Mouse (Mus musculus) adrenal gland, postnatal 4 days (tissue): ENCODE results near the gene Akt3. TPM values are rescaled to one million over a fixed set of nuclear protein-coding genes. Genes with fewer than 3 reads are reported as not detected.

Experiments used
- DNase-seq, 2 experiments: peaks; one replicate each; pipeline ENCODE4 v3.0.0; 2021 to 2022; ENCODE audit warnings: low spot score in 2 of 2, mixed read lengths in 2 of 2
- total RNA-seq, 2 experiments: library from RNA; stranded (reverse); gene quantifications; 2 replicates each; pipeline ENCODE4 v1.2.3; 2021

Gene Akt3
- total RNA-seq, 2 experiments from 2014 or later, result 40.8 to 41.3 TPM

DNA sequence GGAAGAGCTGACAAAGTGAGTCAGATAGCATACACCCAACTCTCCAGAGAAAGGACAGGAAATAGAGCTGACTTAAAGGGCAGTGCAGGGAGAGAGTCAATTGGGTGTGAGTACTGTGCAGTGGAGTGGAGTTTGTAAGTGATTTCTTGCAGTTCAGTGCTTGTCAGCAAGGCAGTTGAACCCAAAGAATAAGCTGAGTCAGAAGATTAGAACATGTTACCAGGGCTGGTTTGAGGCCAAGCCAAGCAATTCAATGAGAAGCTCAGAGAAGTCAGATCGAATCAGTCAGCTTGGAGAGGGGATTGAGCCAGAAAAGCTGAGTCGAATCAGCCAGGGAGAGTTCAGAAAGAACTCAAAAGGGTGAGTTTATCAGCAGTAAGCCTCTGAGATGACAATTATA lies 196.2 kb downstream of the Akt3 start:
- DNase-seq, result no peak

DNA sequence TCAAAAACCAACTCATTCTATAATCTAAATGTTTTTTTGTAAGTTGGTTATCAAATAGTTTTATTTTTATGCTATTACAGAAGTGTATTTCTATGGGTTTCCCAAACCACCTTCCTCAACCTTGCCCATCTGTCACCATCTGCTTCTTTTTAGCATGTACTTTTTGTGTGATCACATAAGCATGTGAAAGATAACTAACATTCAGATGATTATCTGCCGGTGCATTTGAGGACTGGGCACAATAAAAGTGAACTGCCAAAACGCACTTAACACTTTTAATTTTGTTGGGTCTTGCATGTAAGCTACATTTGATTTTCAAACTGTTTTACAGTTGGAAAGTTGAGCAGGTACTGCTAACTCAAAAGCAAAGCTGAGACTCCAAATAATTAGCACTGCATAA lies 203.1 kb downstream of the Akt3 start:
- DNase-seq, result no peak

DNA sequence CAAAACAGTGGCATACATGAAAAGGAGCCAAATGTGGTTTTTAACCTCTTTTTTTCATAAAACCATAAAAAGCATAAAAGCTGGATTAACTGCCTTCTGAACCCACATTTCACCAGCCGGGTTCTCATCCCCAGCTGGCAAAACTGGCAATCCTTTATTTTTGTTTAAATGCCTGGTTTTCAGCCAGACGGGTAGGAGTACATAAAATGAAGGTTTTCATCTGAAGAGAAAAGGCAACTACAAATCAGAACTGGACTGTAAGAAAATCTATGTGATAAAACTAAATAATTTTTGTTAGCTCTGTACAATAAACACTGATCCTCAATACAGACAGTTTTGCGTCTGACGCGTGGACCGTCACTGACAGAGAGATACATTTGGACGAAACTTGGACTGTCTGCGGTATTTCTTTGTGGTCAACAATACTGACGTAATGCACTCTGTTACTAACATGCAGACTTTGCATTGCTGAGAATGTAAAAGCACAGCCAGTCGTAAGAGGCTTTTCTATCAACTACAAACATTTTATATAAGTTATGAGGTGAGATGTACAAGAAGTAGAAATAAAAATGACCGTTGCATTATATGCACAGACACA lies 206.5 kb downstream of the Akt3 start:
- no peak for DNase-seq

DNA sequence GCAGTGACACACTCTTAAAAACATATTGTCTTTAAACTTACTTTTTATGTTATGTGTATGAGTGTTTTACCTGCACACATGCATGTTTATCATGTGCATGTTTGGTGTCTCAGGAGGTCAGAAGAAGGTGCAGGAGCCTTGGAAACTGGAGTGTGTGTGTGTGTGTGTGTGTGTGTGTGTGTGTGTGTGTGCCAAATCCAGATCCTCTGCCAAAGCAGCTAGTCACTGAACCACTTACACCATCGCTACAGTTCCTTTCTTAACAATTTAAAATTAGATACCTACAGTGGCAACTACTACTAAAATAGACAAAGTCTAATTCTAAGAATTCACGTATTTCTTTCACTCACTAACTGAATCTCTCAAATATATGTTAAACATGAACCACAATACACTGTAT lies 209.2 kb downstream of the Akt3 start:
- no peak for DNase-seq

DNA sequence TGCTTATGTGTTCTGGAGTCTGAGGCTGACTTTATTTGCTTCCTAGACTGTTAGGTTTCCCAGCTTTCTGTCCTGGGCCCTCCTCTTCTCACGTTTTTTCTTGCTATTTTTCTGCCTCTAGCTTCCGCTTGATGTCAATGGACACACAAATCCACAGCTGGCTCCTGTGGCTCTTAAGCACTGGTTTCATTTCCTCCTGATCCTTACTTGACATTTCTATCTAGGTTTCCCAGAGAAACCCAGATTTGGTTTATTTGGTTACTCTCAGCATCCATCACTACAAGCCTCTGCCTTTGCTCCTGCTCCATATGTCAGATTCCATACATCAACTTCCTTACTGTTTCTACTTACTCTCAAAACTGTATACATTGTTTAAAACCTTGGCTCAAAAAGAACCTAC lies 211.0 kb downstream of the Akt3 start:
- no peak for DNase-seq

DNA sequence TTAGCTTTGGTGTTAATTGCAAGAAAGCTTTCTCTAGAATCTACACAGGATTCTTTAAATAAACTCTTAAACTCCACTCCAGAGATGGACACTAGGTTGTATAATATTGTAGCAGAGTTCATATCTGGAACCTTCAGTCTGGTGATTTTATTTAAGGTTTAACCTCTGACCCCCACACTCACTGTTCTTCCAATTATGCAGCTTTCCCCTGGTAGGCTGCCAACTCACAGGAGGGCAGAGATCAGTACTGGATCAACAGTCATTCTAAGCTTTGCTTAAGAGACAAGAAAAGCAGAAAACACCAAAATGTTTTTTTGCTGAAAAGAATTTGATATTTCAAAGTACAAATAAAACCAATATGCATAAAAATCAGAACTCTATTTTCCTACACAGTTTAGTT lies 212.1 kb downstream of the Akt3 start:
- no peak for DNase-seq

DNA sequence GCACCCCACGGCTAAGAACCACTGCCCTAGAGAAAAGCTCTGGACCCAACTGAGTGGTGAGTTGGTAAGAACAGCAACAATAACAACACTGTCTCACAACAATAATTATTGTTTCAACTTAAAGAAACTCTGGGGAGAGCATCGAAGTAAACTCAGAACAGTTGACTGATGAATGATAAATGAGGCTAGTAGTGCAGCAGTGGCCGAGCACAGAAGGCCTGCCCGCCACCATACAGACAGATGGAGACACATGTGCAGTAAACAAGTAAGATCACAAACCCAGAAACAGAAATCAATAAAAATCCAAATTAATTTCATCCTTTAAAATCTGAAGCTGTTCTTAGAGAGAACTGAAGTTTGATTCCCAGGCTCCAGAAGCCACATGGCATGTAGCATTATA lies 217.9 kb downstream of the Akt3 start:
- DNase-seq, result no peak

DNA sequence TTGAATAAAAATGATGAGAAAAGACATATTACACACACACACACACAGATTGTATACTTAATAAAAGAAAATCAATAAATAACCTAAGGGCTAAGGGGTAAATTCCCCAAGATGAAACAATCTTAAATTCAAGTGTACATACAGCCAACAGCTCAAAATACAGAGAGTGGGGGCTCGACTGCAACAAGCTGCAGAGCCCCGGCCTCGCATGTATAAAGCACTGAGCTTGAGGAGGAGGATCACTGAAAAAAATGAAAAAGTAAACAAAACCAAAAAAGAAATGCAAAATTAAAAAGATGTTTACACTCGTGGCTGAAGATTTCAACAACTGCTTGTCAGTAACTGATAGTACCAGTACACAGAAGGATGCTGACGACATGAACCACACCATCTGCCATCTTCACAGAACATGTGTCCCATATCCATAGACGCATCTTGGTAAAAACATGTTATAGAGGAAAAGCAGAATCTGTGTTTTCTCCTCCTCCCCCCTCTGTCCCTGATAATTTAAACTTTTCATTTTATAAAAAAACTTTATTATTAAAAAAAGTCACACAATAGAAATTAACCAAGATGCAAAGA lies 218.8 kb downstream of the Akt3 start:
- DNase-seq, result no peak

DNA sequence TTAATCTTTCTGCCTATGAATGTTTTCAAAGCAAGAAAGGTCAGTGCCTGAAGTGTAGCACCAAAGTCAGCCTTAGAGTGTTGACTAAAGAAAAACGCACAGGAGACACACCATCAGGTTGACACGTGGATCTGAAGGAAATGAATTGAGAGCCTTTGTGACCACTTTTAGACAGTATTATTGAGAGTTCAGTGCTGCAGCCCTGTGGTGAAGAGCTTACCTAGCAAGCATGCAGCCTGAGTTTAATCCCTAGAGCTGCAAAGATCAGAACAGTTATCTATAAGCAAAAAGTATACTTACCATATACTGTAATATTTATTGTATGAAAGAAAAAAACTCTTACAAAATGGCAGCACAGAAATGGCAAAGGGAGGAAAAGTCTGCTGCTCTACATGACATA lies 219.6 kb downstream of the Akt3 start:
- DNase-seq, result no peak

DNA sequence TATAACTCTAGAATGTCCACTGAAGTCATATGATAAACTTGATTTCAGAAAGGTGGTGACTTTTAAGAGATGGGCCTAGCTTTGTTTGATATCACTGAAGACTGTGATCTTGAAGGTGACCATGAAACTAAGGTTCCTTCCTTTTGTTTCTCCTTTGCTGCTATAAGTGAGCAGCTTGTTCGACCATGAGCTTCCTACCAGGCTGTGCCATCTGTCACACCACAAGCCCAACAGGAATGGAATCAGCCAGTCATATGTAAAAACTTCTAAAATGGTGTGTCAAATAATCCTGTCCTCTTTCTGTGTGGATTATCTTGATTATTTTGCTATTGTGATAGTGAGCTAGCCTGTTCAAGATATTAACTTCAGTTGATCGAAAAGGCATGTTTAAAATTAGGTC lies 222.5 kb downstream of the Akt3 start:
- DNase-seq, result no peak

DNA sequence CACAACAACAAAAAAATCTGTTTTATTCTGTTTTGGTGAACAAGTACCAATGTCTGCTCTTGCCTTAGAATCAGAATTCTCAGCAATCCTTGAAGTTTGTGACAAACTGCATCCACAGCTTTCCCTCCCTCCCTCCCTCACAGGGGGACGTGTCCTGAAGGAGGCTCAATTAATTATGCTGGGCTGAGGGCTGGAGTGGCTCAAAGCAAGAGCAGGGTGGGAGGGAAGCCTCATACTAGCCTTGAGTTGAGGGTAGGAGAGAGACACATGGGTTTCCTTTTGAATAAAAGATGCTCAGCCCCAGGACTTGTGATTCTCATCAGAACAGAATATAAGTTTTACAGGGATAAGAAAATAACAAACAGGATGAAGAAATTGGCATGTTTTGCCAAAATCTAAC lies 225.8 kb downstream of the Akt3 start:
- DNase-seq, result no peak

DNA sequence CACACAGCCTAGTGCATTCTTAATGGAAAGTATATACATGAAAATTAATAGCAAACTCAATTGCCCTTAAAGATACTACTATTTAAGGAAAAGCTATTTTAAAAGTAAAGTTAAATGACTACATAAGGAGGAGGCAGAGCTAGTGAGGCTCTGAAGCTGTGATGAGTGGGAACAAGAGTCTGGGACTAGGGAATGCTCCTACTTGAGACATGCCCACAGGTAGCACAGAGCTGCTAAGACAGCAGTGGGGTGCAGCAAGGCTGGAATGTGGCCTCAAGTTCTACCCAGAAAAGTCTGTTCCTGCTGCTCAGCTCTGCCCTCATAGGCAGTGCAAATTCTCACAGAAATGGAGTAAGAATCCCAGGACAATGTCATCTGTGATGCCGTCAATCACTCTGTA lies 226.8 kb downstream of the Akt3 start:
- DNase-seq, result no peak

DNA sequence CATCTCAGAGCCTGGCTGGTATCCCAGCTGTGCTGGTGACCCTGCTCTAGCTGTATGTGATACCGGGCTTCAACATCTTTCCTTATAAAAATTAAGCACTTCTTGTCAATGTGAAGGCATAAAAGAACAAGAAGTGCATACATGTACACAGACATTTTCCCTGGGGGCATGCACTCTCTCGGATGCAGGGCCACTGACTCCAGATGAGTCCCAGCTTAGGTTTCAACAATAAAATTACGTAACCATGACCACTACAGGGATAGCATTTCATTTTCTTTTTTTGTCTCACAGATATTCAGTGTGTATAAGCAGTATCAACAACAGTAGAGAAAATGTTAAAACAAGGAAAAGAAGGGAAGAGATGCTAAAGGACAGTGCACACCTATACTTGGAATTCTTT lies 227.3 kb downstream of the Akt3 start:
- no peak for DNase-seq

DNA sequence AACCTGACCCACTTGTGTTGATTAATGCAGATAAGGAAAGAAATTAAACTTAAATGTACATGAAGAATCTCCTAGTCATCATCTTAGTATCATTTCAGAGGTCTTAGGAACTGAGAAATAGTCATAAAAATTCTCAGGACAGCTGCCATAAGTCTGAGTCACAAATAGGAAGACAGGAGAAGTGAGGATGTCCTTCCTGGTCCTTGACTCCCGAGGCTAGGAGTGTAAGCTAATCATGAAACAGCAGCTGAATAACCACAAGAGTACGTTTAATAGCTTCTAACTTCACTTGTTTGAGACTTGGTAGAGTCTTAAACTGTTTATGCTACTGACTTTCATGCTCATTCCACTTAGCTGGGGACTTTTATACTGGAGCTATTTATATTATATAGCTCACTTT lies 229.0 kb downstream of the Akt3 start:
- DNase-seq, result no peak

DNA sequence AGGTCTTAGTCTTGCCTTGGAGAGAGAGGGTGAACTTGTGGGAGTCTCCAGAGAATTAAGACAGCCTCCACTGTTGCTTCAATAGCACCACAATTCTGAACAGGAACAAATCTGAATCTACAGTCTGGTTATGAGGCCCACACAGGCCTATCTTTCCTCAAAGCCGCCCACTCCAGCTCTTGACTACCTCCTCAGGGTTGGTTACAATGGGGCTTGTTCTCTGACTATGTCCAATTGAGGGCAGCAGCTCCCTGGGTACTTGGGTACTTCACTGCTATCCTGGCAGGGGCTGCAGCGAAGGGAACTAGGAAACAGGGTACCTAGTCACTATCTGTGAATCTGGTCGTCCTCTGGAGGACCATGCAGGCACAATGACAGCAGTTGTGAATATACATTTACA lies 230.3 kb downstream of the Akt3 start:
- no peak for DNase-seq

DNA sequence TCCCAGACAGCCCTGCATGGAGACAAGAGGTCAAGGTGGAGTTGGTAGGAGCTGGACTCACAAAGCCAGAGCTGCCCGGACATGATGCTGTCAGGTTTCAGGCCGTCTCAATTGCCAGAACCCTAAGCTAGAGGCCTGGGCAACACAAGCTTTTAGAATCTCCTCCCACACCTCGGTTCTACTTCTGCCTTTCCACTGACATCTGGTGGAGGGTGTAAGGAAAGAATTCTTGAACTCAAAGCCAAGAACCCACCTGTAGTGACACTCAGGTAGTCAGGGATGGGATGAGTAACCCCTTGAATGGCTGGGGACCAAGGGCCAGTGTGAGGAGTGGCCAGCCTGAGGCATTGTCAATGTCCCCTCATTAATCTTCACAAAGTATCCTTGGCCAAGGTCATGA lies 235.3 kb downstream of the Akt3 start:
- DNase-seq, result no peak

DNA sequence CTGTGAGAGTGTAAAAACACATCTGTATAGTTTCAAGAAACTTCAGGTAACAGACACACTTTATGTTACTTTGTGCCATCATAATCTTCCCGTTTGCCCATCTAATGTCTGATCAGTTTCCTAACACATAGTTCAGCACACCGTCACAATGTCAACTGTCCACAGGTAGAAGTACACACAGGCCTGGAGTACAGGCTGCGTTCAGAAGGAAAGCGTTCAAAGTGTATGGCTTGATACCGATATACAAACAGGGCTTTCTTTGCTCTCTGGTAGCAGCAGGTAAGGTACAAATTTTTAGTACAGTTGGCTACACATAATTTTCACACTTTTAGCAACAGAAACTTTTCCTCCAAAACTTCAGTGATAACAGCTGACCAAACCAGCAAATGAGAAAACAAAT lies 238.3 kb downstream of the Akt3 start:
- DNase-seq, result no peak

DNA sequence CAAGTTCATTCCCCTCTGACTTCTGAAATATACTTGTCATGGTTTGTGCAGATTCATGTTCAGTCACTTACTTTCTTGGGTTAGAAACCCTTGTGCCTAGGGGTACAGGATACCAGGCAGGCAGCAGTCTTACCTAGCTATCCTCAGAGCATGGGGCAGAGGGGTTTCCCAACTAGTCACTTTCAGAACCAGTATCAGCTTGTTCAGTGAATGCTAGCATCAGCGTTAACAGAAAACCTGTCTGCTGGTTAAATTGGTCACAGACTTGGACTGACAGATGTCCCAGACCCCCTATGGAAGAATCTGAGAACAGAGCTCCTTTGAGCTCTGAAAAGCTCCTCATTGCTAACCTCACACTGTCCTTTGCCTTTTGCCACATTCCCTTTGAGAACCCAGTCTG lies 239.3 kb downstream of the Akt3 start:
- DNase-seq, result no peak

DNA sequence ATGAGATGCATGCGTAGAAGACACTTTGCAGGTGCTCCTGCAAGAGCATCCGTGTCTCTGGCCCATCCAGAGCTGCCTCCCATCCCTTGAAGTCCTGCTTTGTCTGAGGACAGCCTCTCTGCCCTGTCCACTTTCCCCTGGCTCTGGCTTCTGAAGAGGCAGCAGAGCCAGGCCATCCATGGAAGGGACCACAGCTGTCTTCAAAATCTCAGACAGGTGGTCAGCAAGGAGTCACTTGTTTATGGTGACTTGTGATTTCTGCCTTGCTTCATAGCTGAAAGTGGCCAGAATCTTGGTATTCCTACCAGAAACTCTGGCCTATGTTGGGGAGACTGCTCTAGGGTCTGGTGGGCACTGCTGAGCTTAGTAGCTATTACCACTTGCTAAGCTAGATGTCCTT lies 241.3 kb downstream of the Akt3 start:
- no peak for DNase-seq

DNA sequence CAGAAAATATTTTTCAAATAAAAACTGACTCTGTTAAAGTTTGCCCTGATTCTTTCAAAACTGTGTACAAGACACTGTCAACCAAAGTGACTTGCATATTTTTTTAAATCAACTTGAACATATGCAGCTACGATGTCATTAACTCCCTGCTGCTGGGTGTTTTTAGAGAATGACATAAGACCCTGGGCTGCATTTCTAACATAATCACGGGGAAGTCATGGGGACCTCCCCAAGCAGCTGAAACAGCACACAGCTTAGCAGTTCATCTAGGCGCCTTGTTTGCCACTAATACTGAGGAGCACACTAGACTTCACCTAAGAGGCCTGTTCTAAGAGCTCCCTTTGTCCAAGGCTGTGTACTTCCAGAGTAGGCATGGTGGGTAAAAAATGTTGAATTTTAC lies 242.1 kb downstream of the Akt3 start:
- DNase-seq, result no peak

DNA sequence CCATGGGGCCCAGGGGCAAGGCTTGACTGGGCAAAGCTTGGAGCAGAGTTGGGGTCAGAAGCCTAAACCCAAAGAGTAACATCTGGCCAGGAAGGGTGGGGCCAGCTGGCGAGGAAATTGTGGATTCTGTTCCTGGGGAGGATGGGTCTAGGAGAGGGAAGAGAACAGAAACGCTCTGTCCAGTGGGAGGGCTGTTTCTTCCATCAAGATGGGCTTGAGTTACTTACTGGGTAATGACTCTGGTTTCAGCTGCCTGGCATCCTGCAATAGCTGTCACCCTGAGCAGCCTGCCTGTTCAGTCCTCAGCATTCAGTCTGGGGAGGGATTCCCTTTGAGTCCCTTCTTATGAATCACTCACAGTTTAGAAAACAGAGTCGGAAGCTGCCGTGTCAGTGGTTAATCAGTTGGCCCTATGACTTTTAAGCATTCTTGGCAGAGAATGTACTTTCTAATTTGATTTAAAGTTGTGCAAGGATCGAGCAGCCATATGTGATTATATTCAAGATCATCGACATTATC lies 243.0 kb downstream of the Akt3 start:
- no peak for DNase-seq

DNA sequence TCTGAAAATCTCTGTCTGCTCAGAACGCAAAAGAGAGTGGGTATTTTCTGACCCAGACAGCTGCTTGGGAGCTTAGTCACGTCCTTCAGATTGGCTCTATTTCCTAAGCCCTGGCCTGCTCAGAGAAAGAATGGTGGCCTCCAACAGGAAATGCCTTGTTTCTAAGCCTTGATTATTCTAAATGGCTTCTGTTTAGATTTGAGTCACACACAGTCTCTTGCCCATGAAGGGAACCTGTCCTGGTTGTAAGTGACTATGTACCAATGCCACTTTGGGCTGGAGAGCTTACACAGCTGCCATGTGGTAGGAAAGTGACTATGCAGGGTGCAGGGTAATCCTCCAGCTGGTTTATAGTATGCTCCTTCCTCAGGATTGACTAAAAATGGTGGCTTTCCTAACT lies 243.7 kb downstream of the Akt3 start:
- no peak for DNase-seq

DNA sequence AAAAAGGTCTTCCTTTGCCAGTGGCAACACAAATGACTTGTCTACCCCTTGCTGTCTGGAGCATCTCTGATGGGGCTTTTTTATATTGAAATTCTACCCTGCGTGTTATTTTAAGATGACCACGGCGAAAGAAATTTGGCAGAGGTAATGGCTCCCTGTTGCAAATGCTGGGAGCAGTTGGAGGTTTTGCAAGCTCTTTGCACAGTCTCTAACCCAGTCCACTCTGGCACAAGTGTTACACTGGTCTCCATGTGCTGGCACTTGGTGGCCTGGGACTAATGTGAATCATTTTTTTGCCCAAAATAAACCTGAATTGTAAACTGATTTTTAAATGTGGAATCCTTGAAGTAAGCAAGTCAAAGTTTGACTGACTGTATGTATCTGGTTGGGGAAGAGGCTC lies 244.2 kb downstream of the Akt3 start:
- no peak for DNase-seq

DNA sequence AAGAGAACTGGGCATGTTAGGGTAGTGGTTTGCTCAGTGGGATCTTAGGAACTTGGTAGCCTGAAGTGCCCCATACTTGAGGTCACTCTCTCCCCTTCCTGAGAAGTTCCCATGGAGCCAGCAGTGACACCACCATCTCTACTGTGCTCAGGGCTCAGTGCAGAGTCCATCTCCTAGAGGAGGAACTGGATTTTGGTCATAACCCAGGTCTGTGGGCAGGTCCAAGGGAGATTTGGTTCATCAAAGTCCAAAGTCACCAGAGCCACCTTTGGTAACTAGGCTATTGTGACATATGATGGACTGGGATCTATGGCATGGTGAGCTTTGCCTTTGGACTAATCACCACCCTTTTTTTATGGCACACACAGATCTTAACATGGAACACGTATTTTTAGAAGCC lies 244.7 kb downstream of the Akt3 start:
- no peak for DNase-seq
